Mouse (Mus musculus): ENCODE measurements at regions not wholly inside any gene's neighbourhood (a gene's known extent, or its start where the extent isn't known, plus 50 kb on each side); places are given as distances from the start of the nearest gene placed in this dataset.

- no peaks in the 10 kb centered on the region for H3K27me3 ChIP-seq (replicated peaks; ENCODE audit: control insufficient read depth, insufficient read depth, low read length)
- no peaks in the 10 kb centered on the region for H3K4me1 ChIP-seq (replicated peaks; ENCODE audit: control insufficient read depth, insufficient read depth, low read length)
- no peak overlapping the region for H3K27ac ChIP-seq (ENCODE audit: low read depth, low read length)
- H3K36me3 ChIP-seq (ENCODE audit: control insufficient read depth, insufficient read depth, low read length): no peaks in the 10 kb centered on the region
- H3K9ac ChIP-seq (ENCODE audit: low read depth, low read length): no peak overlapping the region
- ATAC-seq (replicated peaks; ENCODE audit: low FRiP score) (no peak), DNase-seq (ENCODE audit: low spot score) (no peak)
- 34% methylated on average over 7 of the region's 7 CpGs for WGBS
- H3K9me3 ChIP-seq (ENCODE audit: control insufficient read depth, low read length): no peaks in the 10 kb centered on the region
- H3K4me3 ChIP-seq (ENCODE audit: low read depth, low read length): no peak overlapping the region
- H3K4me2 ChIP-seq: no peak overlapping the region
Measured at GRCm38 (mm10) chr19:56225039-56225438, 61.9 kb upstream of the Habp2 start.

DNA sequence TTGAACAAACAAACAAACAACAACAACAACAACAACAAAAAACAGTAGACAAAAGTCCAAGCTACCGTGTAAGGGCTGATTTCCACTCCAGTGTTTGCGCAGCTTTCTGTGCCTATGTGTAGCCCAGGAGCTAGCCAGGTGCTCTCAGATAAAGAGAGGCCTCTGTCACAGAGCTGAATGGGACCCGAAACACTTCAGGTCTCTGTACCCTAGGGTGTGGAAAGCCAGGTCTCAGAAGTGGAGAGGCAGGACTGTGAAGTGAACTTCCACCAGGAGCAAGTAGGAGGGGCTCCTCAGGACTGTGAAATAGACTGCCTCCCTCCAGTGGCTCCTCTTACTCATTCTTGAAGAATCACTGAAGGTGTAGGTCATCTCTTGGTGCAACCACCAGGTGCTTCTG lies 61.4 kb upstream of the Habp2 start:
- Histone ChIP-seq H3K4me3 (ENCODE audit: low read depth, low read length) (no peak overlapping the region), H3K36me3 (ENCODE audit: control insufficient read depth, insufficient read depth, low read length) (no peaks in the 10 kb centered on the region), H3K9me3 (ENCODE audit: control insufficient read depth, low read length) (no peaks in the 10 kb centered on the region), H3K9ac (ENCODE audit: low read depth, low read length) (no peak overlapping the region), H3K27me3 (replicated peaks; ENCODE audit: control insufficient read depth, insufficient read depth, low read length) (no peaks in the 10 kb centered on the region), H3K4me1 (replicated peaks; ENCODE audit: control insufficient read depth, insufficient read depth, low read length) (no peaks in the 10 kb centered on the region), H3K27ac (ENCODE audit: low read depth, low read length) (no peak overlapping the region), H3K4me2 (no peak overlapping the region)
- DNase-seq (ENCODE audit: low spot score) (no peak), ATAC-seq (replicated peaks; ENCODE audit: low FRiP score) (no peak)
- 80% methylated on average over 3 of the region's 3 CpGs for WGBS

DNA sequence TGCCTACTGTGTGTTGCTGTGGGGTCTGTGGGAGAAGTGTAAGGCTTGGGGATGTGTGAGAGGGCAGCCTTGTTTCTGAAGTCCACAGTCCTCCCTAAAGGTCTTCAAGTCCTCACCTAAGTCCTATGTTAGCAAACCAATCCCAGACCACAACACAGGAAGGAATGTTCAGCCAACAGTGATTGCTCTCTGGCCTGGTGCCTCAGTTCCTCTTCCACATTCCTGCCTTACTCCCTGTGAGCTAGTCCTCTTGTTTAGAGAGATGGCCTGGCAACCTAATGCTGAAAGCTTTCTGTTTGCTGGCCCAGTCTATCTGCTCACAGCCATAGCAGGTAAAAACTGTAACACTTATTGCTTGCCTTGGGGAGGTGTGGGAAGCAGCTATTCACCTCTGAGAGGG lies 58.4 kb upstream of the Habp2 start:
- H3K4me1 ChIP-seq (replicated peaks; ENCODE audit: control insufficient read depth, insufficient read depth, low read length): no peaks in the 10 kb centered on the region
- H3K27me3 ChIP-seq (replicated peaks; ENCODE audit: control insufficient read depth, insufficient read depth, low read length): no peaks in the 10 kb centered on the region
- H3K36me3 ChIP-seq (ENCODE audit: control insufficient read depth, insufficient read depth, low read length): no peaks in the 10 kb centered on the region
- ATAC-seq (replicated peaks; ENCODE audit: low FRiP score) (no peak), DNase-seq (ENCODE audit: low spot score) (no peak)
- H3K4me2 ChIP-seq: no peak overlapping the region
- H3K27ac ChIP-seq (ENCODE audit: low read depth, low read length): no peak overlapping the region
- peaks cover 5% of the 10 kb centered on the region for H3K9me3 ChIP-seq (ENCODE audit: control insufficient read depth, low read length)
- H3K4me3 ChIP-seq (ENCODE audit: low read depth, low read length): no peak overlapping the region
- no peak overlapping the region for H3K9ac ChIP-seq (ENCODE audit: low read depth, low read length)

DNA sequence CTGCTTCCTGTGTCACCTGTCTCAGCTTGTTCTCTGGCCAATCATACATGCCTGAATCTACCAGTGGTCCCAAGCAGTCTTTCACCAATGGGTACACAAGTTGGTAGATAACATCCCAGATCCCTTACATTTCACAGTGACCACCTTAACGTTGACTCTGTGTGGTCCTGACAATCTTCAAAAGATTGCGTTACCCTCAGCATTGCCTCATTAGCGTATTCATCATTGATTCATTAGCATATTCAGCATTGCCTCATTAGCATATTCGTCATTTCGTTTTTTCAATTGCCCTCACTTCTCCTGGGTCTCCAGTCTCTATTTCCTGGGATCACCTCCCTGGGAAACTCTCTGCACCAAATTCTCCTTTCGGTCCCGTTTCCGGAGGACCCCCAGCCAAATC lies 55.5 kb upstream of the Habp2 start:
- Histone ChIP-seq H3K9ac (ENCODE audit: low read depth, low read length) (no peak overlapping the region), H3K36me3 (ENCODE audit: control insufficient read depth, insufficient read depth, low read length) (no peaks in the 10 kb centered on the region), H3K9me3 (ENCODE audit: control insufficient read depth, low read length) (peaks cover 5% of the 10 kb centered on the region), H3K4me3 (ENCODE audit: low read depth, low read length) (no peak overlapping the region), H3K4me1 (replicated peaks; ENCODE audit: control insufficient read depth, insufficient read depth, low read length) (no peaks in the 10 kb centered on the region), H3K27me3 (replicated peaks; ENCODE audit: control insufficient read depth, insufficient read depth, low read length) (no peaks in the 10 kb centered on the region), H3K4me2 (no peak overlapping the region), H3K27ac (ENCODE audit: low read depth, low read length) (no peak overlapping the region)
- DNase-seq (ENCODE audit: low spot score) (no peak), ATAC-seq (replicated peaks; ENCODE audit: low FRiP score) (no peak)
- 74% methylated on average over 8 of the region's 8 CpGs for WGBS

GRCm38 (mm10) chr19:56231849-56232248 lies 55.1 kb upstream of the Habp2 start:
- ATAC-seq (replicated peaks; ENCODE audit: low FRiP score) (no peak), DNase-seq (ENCODE audit: low spot score) (no peak)
- Histone ChIP-seq H3K36me3 (ENCODE audit: control insufficient read depth, insufficient read depth, low read length) (no peaks in the 10 kb centered on the region), H3K27me3 (replicated peaks; ENCODE audit: control insufficient read depth, insufficient read depth, low read length) (no peaks in the 10 kb centered on the region), H3K4me2 (no peak overlapping the region), H3K27ac (ENCODE audit: low read depth, low read length) (no peak overlapping the region), H3K4me1 (replicated peaks; ENCODE audit: control insufficient read depth, insufficient read depth, low read length) (no peaks in the 10 kb centered on the region), H3K9ac (ENCODE audit: low read depth, low read length) (no peak overlapping the region), H3K9me3 (ENCODE audit: control insufficient read depth, low read length) (peaks cover 5% of the 10 kb centered on the region), H3K4me3 (ENCODE audit: low read depth, low read length) (no peak overlapping the region)
- 74% methylated on average over 9 of the region's 9 CpGs for whole genome bisulfite sequencing

GRCm38 (mm10) chr19:56232269-56232668 lies 54.7 kb upstream of the Habp2 start:
- no peaks in the 10 kb centered on the region for H3K4me1 ChIP-seq (replicated peaks; ENCODE audit: control insufficient read depth, insufficient read depth, low read length)
- no peak for ATAC-seq (replicated peaks; ENCODE audit: low FRiP score)
- WGBS: 86% methylated on average over 7 of the region's 7 CpGs
- no peak overlapping the region for H3K4me2 ChIP-seq
- H3K9me3 ChIP-seq (ENCODE audit: control insufficient read depth, low read length): peaks cover 5% of the 10 kb centered on the region
- no peak overlapping the region for H3K27ac ChIP-seq (ENCODE audit: low read depth, low read length)
- H3K4me3 ChIP-seq (ENCODE audit: low read depth, low read length): no peak overlapping the region
- H3K9ac ChIP-seq (ENCODE audit: low read depth, low read length): no peak overlapping the region
- H3K36me3 ChIP-seq (ENCODE audit: control insufficient read depth, insufficient read depth, low read length): no peaks in the 10 kb centered on the region
- H3K27me3 ChIP-seq (replicated peaks; ENCODE audit: control insufficient read depth, insufficient read depth, low read length): no peaks in the 10 kb centered on the region
- no peak for DNase-seq (ENCODE audit: low spot score)

DNA sequence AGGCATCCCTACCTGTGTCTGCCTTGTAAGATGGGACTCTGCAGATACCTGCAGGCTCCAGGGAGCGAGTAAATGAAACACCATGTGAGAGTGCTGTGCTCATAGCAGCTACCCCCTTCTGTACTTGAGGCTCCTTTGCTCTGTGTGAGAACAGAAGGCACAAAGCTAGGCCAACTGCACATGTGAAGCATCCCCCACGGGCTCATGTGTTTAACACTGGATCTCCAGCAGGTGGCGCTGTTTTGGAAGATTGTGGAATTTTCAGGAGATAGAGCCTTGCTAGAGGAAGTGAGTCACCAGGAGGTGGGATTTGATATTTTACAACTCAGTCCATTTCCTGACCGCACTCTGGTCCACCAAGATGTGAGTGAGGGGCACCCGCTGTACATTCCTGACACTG lies 54.0 kb upstream of the Habp2 start:
- H3K9me3 ChIP-seq (ENCODE audit: control insufficient read depth, low read length): peaks cover 5% of the 10 kb centered on the region
- no peaks in the 10 kb centered on the region for H3K4me1 ChIP-seq (replicated peaks; ENCODE audit: control insufficient read depth, insufficient read depth, low read length)
- WGBS: 93% methylated on average over 5 of the region's 5 CpGs
- no peak overlapping the region for H3K27ac ChIP-seq (ENCODE audit: low read depth, low read length)
- H3K27me3 ChIP-seq (replicated peaks; ENCODE audit: control insufficient read depth, insufficient read depth, low read length): no peaks in the 10 kb centered on the region
- H3K4me3 ChIP-seq (ENCODE audit: low read depth, low read length): no peak overlapping the region
- no peak overlapping the region for H3K9ac ChIP-seq (ENCODE audit: low read depth, low read length)
- no peaks in the 10 kb centered on the region for H3K36me3 ChIP-seq (ENCODE audit: control insufficient read depth, insufficient read depth, low read length)
- DNase-seq (ENCODE audit: low spot score) (no peak), ATAC-seq (replicated peaks; ENCODE audit: low FRiP score) (no peak)
- H3K4me2 ChIP-seq: no peak overlapping the region

DNA sequence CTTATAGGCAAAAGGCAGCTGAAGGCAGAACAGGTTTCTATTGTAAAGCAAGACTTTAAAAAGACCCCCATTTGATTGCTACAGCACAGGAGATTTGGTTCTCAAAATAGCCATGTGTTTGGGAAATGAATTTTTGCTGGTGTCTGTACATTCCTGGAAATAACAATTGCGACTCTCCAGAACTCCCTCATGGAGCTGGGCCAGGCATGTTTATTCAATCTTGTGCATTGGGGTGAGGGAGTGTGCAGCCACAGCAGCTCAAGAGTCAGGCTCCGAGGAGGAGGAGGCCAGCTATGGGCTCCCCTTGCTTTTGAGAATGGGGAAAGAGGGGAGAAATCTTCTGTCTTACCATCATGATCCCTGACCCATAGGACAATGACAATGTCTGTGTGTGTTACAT lies 51.9 kb upstream of the Habp2 start:
- 57% methylated on average over 2 of the region's 2 CpGs for WGBS
- Histone ChIP-seq H3K9me3 (ENCODE audit: control insufficient read depth, low read length) (peaks cover 5% of the 10 kb centered on the region), H3K4me3 (ENCODE audit: low read depth, low read length) (no peak overlapping the region), H3K4me1 (replicated peaks; ENCODE audit: control insufficient read depth, insufficient read depth, low read length) (no peaks in the 10 kb centered on the region), H3K27me3 (replicated peaks; ENCODE audit: control insufficient read depth, insufficient read depth, low read length) (no peaks in the 10 kb centered on the region), H3K27ac (ENCODE audit: low read depth, low read length) (no peak overlapping the region), H3K4me2 (no peak overlapping the region), H3K9ac (ENCODE audit: low read depth, low read length) (no peak overlapping the region), H3K36me3 (ENCODE audit: control insufficient read depth, insufficient read depth, low read length) (no peaks in the 10 kb centered on the region)
- DNase-seq (ENCODE audit: low spot score) (no peak), ATAC-seq (replicated peaks; ENCODE audit: low FRiP score) (no peak)

All from liver, embryonic 11.5 days (tissue).